Mouse (Mus musculus) frontal cortex, postnatal 25 days (tissue): ENCODE results near the gene Gm11437.

Experiments
- DNase-seq, 2 experiments: peaks; one replicate each; pipeline ENCODE4 v3.0.0; 2022; ENCODE audit warnings: low spot score in 2 of 2

Gene Gm11437

DNA sequence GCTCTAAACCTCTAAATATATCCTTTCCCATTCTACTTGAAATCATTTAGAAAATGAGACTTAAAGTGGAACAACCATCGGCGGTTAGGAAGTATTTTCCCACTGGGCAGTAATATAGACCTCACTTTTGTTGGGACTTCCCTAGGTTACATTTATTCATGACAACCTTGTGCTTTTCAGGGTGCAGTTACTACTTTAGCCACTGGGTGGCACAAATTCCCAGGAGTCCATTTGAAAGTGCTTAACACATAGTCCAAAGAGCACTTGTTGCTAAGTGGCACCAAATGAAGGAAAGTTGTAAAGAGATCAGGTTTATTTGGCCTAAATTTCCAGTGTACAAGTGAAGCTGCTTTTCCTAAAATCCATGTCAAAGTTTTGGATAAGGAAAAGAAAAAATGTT lies 25.5 kb downstream of the Gm11437 start:
- peak; percentile 16 to 52 for DNase-seq

DNA sequence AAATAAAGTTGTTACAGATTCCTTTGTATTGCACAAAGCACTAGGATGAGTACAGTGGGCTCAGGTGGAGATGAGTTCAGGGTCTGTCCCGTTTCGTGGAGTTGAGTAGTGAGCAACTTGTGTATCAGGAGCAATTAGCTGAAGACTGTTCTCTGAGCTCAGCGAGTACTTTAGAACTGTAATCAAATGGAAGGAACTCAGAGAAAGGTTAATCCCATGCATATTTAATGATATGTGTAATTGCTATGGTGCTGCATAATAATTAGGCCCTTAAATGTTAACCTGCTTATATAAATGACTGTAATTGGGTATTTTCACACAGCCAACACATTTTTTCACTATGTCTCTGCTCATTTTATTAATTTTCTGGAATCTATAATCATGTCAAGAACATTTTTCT lies 30.8 kb downstream of the Gm11437 start:
- DNase-seq = no peak

DNA sequence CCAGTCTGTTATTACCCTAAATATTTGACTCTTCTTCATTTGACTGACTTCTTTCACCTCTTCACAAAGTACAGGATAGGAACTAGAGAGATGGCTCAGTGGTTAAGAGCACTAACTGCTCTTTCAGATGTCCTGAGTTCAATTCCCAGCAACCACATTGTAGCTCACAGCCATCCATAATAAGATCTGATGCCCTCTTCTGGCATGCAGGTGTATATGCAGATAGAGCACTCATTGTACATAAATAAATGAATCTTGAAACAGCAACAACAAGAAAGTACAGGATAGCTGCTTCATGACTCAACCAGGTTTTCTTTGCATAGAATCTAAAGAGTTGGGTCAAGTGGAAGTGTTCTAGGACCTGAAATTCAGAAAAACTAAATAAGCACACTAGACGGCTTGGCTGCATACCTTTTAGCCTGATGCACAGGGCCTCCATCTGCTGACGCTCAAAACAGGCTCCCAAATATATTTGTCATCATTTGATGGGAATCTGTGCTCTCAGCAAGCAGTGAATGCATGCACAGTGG lies 32.9 kb downstream of the Gm11437 start:
- DNase-seq = no peak

DNA sequence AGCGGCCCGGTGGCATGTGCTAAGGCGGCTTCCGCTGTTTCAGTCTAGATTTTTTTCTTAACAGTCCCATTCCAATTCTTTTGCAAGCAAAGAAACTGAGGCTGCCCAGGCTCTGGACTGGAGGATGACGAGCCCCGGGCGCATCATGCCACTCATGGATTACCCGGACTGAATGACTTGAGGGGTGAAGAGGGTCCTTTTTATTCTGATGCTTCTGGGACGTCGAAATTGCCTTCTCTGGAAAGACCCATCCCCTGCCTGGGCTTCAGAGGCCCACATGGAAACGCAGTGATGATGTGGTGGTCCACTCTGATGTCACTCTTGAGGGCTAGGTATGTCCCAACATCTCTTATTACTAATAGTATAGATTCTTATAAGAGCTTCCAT lies 37.5 kb downstream of the Gm11437 start:
- DNase-seq = no peak

DNA sequence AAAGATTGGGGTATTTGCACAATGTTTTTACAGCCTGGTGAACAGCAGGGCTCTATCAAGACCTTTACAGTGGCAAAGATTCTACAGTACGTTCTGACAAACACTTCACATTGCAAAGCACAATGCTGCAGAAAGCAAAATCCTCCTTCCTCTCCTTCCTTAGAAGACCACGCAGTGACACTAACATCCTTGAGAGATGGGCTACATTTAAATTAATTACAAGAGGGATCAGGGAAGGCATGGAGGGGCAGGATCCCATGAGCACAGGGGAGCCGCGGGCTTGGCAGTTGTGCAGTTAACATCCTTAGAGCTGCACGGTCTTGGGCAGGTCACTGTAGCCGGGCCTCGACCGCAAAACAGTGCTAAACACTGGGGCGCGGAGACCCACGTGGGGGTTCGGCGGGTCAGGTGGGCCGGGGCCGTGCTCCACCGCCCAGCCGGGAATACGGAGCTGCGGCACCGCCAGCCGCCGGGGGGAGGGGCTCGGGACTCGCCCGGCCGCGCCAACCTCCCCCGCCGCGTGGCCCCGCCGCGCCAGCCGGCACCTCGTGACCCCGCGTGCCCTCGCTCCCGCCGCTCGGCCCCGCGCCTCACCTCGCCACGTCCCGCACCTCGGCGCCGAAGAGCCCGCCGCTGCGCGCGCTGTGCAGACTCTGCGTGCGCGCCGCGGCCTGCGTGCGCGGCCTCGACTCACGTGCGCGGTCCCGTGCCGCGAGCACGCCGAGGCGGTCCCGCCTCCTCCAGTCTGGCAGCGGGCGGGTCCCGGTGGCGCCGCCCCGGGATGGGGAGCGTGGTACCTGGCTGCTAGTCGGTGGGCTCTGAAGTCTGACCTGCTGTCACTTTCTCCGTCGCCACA lies 38.1 kb downstream of the Gm11437 start, which contains the start of the genes Tada2a and Acaca:
TSS of gene Tada2a (minus strand) at position 658 of the 856 bp plus-strand sequence.
TSS of gene Acaca (plus strand) at position 730 of the 856 bp plus-strand sequence.
- peak; percentile 54 to 60 for DNase-seq

DNA sequence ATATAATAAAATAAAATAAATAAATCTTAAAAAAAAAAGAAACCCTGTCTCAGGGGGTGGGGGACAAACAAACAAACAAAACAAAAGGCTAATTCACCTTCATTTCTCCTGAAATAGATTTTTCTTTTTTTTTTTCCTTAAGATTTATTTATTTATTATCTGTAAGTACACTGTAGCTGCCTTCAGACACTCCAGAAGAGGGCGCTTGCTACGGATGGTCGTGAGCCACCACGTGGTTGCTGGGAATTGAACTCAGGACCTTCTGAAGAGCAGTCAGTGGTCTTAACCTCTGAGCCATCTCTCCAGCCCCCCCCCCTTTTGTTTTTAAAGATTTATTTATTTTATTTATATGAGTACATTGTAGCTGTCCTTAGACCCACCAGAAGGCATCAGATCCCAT lies 39.3 kb downstream of the Gm11437 start:
- no peak for DNase-seq

DNA sequence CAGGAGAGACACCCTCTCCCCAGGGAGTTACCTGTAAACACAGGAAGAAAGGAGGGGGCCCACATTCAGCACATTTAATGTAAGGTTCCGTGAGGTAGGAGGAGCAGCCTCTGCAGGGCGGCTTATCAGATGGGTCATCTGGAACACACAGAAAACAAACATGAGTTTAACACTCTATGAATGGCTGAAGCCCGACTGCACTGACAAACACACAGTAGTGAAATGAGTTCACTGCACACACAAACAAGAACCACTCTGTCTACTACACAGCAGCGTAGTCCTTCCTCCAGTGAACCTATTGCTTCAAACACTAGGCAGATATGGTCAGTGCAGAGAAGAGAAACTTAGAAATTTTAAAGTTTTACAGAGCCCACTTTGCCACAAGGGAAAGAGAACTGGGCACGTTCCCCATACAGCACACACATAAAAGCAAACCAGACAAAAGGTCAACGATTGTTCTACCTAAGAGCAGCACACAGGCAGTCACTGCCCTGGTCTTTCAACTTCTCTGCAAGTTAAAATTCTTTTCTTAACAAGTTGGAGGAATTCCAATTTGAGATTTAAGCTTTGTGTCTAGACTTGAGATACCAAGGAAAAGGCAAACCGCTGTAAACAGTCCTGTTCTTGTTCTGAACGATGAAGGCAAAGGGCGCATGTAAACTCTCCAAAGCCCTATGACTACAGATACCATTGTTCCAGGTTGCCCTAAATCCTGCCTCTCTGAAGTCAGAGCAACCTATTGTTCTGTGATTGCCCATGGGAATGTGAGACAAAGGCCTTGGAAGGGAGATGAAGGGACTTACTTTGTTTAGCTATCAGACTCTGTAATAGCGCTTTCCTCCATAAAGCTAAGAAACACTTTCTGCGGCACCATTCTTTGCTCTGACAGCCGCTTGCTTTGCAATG lies 46.0 kb downstream of the Gm11437 start:
- no peak for DNase-seq

DNA sequence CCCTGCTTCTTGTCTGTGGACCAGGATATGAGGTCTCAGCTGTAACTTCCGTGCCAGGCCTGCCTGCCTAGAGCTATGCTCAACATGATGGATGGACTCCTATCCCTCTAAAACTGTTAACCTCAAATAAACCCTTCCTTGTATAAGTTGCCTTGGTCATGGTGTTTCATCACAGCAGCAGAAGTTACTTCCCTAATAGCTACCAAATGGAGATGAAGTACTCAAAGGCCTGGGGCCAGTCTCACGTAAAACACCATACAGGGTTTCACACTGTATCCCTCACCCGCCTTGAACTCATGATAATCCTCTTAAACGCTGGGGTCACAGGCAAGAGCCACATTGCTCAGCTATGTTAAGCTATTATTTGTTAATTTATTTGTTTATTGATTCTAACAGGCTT lies 49.8 kb downstream of the Gm11437 start:
- no peak for DNase-seq

DNA sequence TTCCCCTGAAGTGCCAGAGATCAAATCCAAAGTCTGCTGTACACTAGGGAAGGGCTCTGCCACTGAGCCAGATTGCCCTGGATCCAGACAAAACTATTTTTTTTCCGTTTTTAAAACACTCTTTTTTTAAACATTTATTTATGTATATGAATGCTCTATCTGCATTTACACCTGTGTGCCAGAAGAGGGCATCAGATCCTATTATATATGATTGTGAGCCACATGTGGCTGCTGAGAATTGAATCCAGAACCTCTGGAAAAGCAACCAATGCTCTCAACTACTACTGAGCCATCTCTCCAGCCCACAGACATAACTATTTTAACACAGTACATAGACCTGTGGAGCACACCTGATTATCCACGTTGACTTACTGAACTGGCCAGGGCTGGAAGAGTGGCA lies 51.1 kb downstream of the Gm11437 start:
- DNase-seq = no peak

DNA sequence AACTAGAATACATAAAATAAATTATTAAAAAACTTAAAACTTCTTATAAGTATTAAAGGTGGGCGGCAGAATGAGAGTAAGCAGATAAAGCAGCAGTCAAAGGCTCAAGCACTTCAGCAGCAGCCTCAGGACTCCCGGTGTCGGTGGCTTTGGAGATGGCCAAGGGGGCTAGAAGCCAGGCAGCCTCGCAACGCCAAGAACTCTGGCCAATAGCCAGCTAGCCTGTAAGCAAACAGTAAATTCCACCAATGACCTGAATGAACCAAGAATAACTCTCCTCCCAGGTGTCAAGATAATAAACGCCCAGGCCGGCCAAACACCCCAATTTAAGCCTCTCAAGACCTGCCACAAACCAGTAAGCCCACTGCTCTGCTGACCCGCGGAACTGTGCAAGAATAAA lies 51.6 kb downstream of the Gm11437 start:
- DNase-seq = no peak

DNA sequence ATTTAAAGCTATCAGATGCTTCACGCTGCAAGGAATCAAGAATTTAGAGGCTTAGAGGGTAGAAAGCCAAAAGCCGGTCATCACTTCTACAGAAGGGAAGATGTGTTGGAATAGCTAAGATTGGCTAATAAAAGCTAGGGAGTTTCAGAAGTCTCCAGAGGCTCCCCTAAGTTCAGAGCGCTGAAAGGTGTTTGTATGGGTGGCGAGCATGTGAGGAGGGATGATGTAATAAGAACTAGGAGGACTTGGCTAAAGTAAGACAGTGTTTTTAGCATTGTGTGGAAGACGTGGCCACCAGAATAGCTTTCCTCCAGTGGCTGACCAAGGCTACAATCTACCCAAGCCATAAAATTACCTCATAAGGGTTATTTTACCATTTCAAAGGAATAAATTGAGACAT lies 53.7 kb downstream of the Gm11437 start:
- no peak for DNase-seq

DNA sequence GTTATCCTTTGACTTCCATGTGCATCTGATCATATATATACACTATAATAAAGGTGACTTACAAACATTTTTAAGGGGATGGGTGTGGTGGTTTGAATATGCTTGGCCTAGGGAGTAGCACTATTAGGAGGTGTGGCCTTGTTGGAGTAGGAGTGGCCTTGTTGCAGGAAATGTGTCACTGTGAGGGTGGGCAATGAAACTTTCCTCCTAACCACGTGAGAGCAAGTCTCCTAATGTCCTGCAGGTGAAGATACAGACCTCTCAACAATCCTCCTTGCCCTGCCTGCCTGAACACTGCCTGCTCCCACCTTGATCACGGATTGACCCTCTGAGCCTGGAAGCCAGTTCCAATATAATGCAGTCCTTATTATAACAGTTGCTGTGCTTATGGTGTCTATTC lies 60.1 kb downstream of the Gm11437 start:
- no peak for DNase-seq

DNA sequence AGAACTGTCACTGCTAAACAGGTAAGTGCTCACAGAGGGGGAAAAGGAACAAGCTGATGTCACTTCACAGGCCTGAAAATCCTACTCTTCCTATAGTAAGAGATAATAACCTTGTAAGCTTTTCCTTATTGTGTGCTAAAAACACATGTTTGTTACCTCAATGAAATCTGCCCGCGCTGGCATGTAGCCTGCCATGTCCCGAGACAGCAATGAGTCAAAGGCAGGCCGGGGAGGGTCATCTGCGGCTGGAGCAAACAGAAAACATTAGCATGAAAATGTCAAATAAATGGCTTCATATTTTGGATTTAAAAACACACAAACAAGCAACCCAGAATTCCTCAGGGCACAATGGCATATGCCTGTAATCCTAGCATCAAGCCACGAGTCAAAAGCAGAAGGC lies 63.2 kb downstream of the Gm11437 start:
- DNase-seq = no peak

DNA sequence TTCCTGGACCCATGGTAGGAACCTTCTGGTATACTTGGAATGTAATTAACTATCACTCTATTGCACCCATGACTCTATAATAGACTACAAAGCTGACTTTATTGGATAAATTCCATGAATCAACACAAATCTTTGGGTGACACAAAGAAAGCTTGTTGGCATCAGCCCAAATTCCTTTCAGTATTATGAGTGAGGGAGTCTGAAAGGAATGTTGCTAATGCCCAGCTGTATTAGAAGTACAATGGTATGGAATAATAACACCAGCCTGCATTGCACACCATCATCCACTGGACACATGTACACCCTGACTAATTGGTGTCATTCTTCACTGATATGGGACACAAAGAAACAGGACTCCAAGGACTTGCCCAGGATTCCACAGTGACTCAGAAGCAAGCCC lies 66.1 kb downstream of the Gm11437 start:
- no peak for DNase-seq
